Mouse (Mus musculus): ENCODE measurements around the gene Zfp975. TPM values are rescaled to one million over a fixed set of nuclear protein-coding genes. Genes with fewer than 3 reads are reported as not detected.
"Not testable (repeated sequence)": the region's sequence is repeated elsewhere in the genome, so short reads cannot be mapped to it uniquely, and the experiment has no call there.

Zfp975 gene
- polyA plus RNA-seq, 1 experiment from 2014 or later: 1.7 TPM

DNA sequence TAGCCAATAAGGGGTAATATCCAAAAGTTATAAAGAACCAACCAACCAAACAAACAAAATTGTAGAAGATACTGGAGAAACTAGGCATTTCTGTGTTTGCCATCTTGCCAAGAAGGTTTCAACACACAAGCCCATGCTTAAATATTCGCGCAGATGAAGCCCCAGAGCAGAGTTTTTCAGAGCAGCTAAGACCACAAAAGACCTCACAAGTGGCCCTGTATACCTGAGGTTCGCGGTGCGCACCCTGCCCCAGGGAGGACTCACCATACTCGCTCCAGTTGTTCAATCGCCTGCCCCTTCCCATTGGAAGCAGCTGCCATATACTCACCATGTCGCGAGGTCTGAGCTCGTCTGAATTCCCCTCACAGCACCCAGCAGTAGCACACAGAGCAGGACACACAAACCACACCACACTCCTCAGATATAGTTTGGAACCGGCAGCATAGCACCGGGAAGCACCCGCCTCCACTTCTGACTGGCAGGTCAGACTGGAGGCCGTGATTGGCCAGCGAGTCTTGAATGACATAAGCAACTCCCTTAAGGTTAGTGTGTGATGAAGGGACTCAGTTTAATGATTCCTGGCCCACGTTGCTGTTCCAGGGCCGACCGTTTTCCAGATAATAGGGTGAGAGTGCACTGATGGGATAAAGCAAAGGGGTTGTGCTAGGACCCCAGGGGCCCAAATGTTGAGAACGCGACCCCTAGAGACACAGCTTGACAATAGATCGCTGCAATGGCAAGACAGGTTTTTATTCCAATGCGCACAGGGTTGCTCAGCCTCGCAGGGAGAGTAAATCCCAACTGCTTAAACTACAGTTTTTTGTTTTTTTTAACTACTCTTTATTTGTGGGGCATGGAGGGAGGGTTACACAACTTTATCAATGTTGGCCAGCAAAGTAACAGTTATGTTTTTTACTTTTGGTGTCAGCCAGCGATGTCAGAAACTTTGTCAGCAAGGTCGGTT lies 50.1 kb downstream of the Zfp975 start, which contains the start of gene Zfp976:
Gene Zfp976 (minus strand): TSS at position 437 of the 964 bp plus-strand sequence.
- peak within 1 kb of the TSS; percentile 59 for H3K9ac ChIP-seq (ENCODE audit: low read depth, low read length)
- H3K36me3 ChIP-seq (ENCODE audit: control insufficient read depth, insufficient read depth); H3K4me1 ChIP-seq (ENCODE audit: control insufficient read depth, low read depth, low read length); H3K27ac ChIP-seq (ENCODE audit: low read length); H3K9me3 ChIP-seq (replicated peaks; ENCODE audit: control insufficient read depth, low read length); H3K27me3 ChIP-seq (ENCODE audit: control insufficient read depth, insufficient read depth, low read depth, low read length): not testable (repeated sequence)
- 2% methylated on average over 25 of the region's 25 CpGs for WGBS (ENCODE audit: insufficient replicate concordance)
- peak within 1 kb of the TSS; percentile 61 for H3K4me3 ChIP-seq (ENCODE audit: low read depth, low read length)
- ATAC-seq (ENCODE audit: low read depth): peak; percentile 97
- peak within 1 kb of the TSS; percentile 61 for H3K4me2 ChIP-seq (ENCODE audit: low read depth, low read length)

GRCm38 (mm10) chr7:42631031-42631430 lies 61.5 kb downstream of the Zfp975 start:
- not testable (repeated sequence) for H3K4me3 ChIP-seq (ENCODE audit: low read depth, low read length); ATAC-seq (ENCODE audit: low read depth); H3K36me3 ChIP-seq (ENCODE audit: control insufficient read depth, insufficient read depth); H3K4me2 ChIP-seq (ENCODE audit: low read depth, low read length); H3K9ac ChIP-seq (ENCODE audit: low read depth, low read length); H3K9me3 ChIP-seq (replicated peaks; ENCODE audit: control insufficient read depth, low read length); H3K27ac ChIP-seq (ENCODE audit: low read length); H3K4me1 ChIP-seq (ENCODE audit: control insufficient read depth, low read depth, low read length); H3K27me3 ChIP-seq (ENCODE audit: control insufficient read depth, insufficient read depth, low read depth, low read length)

Other genes with a start within 250 kb of the Zfp975 start
- gene 4933421I07Rik, start 244.6 kb downstream of the Zfp975 start, polyA plus RNA-seq (2015; fragmentation: Nextera tagmentation; extraction: Ambion mirVana): not detected in 2 replicates
- 2.9 and 3.0 TPM in 2 replicates for gene Zfp141, start 187.0 kb downstream of the Zfp975 start, polyA plus RNA-seq (2015; fragmentation: Nextera tagmentation; extraction: Ambion mirVana)
- gene Gm21028, start 114.2 kb downstream of the Zfp975 start, polyA plus RNA-seq (2015; fragmentation: Nextera tagmentation; extraction: Ambion mirVana): not detected in 2 replicates
- gene Zfp977, start 100.2 kb downstream of the Zfp975 start, polyA plus RNA-seq (2015; fragmentation: Nextera tagmentation; extraction: Ambion mirVana): 0.14 and 0.17 TPM in 2 replicates
- gene Zfp976, start 50.2 kb downstream of the Zfp975 start, polyA plus RNA-seq (2015; fragmentation: Nextera tagmentation; extraction: Ambion mirVana): 0.59 and 0.71 TPM in 2 replicates
- gene Gm17067, start 34.3 kb upstream of the Zfp975 start, polyA plus RNA-seq (2015; fragmentation: Nextera tagmentation; extraction: Ambion mirVana): not detected in 2 replicates
- not detected in 2 replicates for gene Vmn2r62, start 100.8 kb upstream of the Zfp975 start, polyA plus RNA-seq (2015; fragmentation: Nextera tagmentation; extraction: Ambion mirVana)
- gene Gm2381, start 174.5 kb upstream of the Zfp975 start, polyA plus RNA-seq (2015; fragmentation: Nextera tagmentation; extraction: Ambion mirVana): not detected in 2 replicates
- gene Vmn2r63, start 241.1 kb upstream of the Zfp975 start, polyA plus RNA-seq (2015; fragmentation: Nextera tagmentation; extraction: Ambion mirVana): not detected in 2 replicates

Data from liver, embryonic 16.5 days (tissue).